Mouse (Mus musculus): ENCODE measurements at regions not wholly inside any gene's neighbourhood (a gene's known extent, or its start where the extent isn't known, plus 50 kb on each side); places are given as distances from the start of the nearest gene placed in this dataset.

DNA sequence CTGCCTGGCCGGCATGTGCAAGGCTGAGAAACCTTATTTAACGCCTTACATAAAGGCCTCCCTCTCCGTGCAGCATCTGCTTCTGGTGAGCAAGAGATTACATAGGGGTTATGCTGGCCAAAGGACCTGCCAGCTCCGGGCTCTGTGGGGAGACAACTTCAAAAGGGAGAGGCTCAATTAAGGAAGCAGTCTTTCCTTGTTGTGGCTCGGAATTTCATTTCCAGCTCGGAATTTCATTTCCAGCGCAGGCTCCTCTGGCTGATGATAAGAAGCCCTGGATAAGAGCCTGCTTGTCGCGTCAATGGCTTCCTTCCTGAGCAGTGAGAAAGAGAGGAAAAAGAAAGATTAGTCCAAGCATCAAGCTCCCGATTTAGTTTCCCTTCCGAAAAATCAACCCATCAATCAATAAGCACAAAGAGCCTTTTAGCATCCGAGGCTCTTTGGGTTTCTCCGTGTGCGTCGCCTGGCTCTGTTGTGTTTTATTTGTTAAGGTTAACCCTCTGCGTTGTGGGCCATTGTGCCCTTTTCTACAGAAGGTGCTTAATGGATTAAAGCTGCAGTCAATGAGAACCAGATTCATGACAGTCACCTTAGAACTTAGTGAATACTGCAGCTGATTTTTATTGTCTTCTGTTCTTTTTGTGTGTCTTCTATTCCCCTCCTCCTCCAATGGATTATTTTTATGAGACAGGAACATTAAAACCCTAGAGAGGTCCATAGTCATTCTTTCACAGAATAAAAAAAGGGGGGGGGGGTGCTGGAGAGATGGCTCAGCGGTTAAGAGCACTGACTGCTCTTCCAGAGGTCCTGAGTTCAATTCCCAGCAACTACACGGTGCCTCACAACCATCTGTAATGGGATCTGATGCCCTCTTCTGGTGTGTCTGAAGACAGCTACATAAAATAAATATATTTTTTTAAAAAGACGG lies 218.3 kb downstream of the Myo1b start:
- WGBS, result 8% methylated on average over 19 of the region's 19 CpGs
- H3K27ac ChIP-seq (ENCODE audit: low read depth, low read length), result peak overlapping the region; percentile 54
- H3K4me2 ChIP-seq (replicated peaks; ENCODE audit: low read depth, low read length), result no peak overlapping the region
- no peaks in the 10 kb centered on the region for H3K27me3 ChIP-seq (ENCODE audit: control insufficient read depth, insufficient read depth, low read length)
- DNase-seq (ENCODE audit: low spot score) (peak; percentile 55), ATAC-seq (ENCODE audit: low FRiP score) (peak; percentile 73)
- H3K36me3 ChIP-seq (ENCODE audit: control insufficient read depth, insufficient read depth, low read length), result no peaks in the 10 kb centered on the region
- no peaks in the 10 kb centered on the region for H3K9me3 ChIP-seq (ENCODE audit: control insufficient read depth, low read length)
- no peaks in the 10 kb centered on the region for H3K4me1 ChIP-seq (replicated peaks; ENCODE audit: control insufficient read depth, insufficient read depth, low read length)
- H3K9ac ChIP-seq (ENCODE audit: low read depth, low read length), result no peak overlapping the region
- no peak overlapping the region for H3K4me3 ChIP-seq (ENCODE audit: low read depth, low read length)

DNA sequence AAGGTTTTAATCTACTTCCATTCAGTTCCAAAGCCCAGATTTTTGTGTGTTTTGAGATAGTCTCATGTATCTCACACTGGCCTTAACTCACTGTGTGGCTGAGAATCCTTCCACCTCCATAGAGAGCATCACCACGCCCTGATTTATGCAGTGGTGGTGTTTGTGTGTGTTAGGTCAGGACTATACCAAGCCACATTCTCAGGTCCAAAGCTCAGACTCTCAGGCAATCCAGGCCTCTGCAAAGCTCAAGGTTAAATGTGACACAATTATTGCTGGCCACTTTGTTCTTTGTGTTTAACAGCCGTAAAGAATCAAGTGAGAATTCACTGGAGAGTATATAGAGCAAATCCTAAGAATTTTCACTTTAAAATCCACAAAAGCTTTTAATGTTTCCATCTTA lies 218.2 kb upstream of the Nabp1 start:
- H3K27ac ChIP-seq (ENCODE audit: low read depth, low read length), result 0 out of 2 replicates have a peak overlapping the region, but pooled peaks have one; percentile 10
- H3K9me3 ChIP-seq (ENCODE audit: control insufficient read depth, low read length), result no peaks in the 10 kb centered on the region
- WGBS, result 70% methylated on average over 2 of the region's 2 CpGs
- H3K27me3 ChIP-seq (ENCODE audit: control insufficient read depth, insufficient read depth, low read length), result no peaks in the 10 kb centered on the region
- ATAC-seq (ENCODE audit: low FRiP score) (0 out of 2 replicates have a peak, but pooled peaks have one; percentile 15), DNase-seq (ENCODE audit: low spot score) (no peak)
- H3K36me3 ChIP-seq (ENCODE audit: control insufficient read depth, insufficient read depth, low read length), result no peaks in the 10 kb centered on the region
- no peak overlapping the region for H3K9ac ChIP-seq (ENCODE audit: low read depth, low read length)
- H3K4me3 ChIP-seq (ENCODE audit: low read depth, low read length), result no peak overlapping the region
- H3K4me2 ChIP-seq (replicated peaks; ENCODE audit: low read depth, low read length), result no peak overlapping the region
- H3K4me1 ChIP-seq (replicated peaks; ENCODE audit: control insufficient read depth, insufficient read depth, low read length), result no peaks in the 10 kb centered on the region

DNA sequence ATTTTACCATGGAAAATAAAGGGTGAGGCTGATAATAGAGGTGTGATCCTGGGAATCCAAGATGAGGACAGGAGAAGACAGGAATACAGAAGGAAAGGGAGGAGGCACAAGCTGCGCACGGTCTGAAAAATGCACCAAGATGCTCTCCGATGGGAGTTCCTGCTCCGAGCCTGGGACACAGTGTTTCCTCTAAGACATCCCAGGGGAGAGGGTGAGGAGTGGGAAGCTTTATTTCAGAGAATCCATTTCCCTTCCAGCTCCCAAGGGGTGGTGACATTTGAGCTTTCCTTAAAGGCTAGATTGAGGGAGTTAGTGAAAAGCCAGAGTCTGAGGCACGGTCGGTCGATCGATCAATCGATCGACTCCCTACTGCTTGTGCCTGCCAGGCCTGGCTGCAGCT lies 212.7 kb upstream of the Nabp1 start:
- Histone ChIP-seq H3K27me3 (ENCODE audit: control insufficient read depth, insufficient read depth, low read length) (no peaks in the 10 kb centered on the region), H3K4me2 (replicated peaks; ENCODE audit: low read depth, low read length) (no peak overlapping the region), H3K36me3 (ENCODE audit: control insufficient read depth, insufficient read depth, low read length) (no peaks in the 10 kb centered on the region), H3K9me3 (ENCODE audit: control insufficient read depth, low read length) (no peaks in the 10 kb centered on the region), H3K9ac (ENCODE audit: low read depth, low read length) (no peak overlapping the region), H3K4me1 (replicated peaks; ENCODE audit: control insufficient read depth, insufficient read depth, low read length) (no peaks in the 10 kb centered on the region; the same call in 1 of the 2 replicates), H3K27ac (ENCODE audit: low read depth, low read length) (no peak overlapping the region), H3K4me3 (ENCODE audit: low read depth, low read length) (no peak overlapping the region)
- ATAC-seq (ENCODE audit: low FRiP score) (no peak), DNase-seq (ENCODE audit: low spot score) (no peak)
- WGBS, result 89% methylated on average over 10 of the region's 10 CpGs

DNA sequence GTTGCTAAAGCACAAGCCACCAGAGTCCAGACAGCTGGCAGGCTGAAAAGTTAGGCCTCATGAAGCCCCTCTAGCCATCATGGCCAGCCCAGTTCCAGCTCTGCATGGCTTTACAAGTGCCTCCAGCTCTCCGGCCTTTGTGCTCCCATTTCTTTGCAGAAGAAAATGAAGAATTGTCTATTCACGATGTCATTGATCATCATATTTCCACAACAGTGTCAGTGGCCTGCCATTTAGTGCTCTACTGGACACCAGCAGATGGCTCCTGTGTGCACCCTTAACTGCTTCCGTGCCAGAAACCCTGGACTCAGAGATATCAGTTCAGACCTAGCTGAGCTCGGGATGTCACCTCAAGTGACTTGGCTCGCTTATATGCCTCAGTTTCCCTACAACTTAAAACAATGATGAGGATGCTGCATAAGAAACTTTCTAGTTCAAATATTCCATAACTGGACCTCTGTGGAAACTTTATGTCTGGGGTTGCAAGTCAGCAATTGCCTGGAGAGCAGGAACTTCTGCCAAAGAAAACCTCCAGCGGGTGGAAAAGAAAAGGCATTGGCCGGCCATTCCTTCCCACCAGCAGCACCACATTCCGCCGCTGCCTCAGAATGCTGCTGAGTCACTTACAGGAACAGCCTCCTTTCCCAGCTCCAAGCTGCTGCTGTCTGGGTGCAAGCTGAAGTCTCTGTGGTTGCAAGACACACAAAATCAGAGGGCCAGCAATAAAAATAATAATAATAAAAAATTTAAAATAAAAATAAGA lies 211.4 kb upstream of the Nabp1 start:
- Histone ChIP-seq H3K4me3 (ENCODE audit: low read depth, low read length) (no peak overlapping the region), H3K9me3 (ENCODE audit: control insufficient read depth, low read length) (no peaks in the 10 kb centered on the region), H3K27ac (ENCODE audit: low read depth, low read length) (no peak overlapping the region), H3K36me3 (ENCODE audit: control insufficient read depth, insufficient read depth, low read length) (no peaks in the 10 kb centered on the region), H3K9ac (ENCODE audit: low read depth, low read length) (no peak overlapping the region), H3K4me1 (replicated peaks; ENCODE audit: control insufficient read depth, insufficient read depth, low read length) (no peaks in the 10 kb centered on the region; the same call in 1 of the 2 replicates), H3K27me3 (ENCODE audit: control insufficient read depth, insufficient read depth, low read length) (no peaks in the 10 kb centered on the region), H3K4me2 (replicated peaks; ENCODE audit: low read depth, low read length) (no peak overlapping the region)
- WGBS, result 83% methylated on average over 9 of the region's 9 CpGs
- DNase-seq (ENCODE audit: low spot score) (no peak), ATAC-seq (ENCODE audit: low FRiP score) (no peak)

DNA sequence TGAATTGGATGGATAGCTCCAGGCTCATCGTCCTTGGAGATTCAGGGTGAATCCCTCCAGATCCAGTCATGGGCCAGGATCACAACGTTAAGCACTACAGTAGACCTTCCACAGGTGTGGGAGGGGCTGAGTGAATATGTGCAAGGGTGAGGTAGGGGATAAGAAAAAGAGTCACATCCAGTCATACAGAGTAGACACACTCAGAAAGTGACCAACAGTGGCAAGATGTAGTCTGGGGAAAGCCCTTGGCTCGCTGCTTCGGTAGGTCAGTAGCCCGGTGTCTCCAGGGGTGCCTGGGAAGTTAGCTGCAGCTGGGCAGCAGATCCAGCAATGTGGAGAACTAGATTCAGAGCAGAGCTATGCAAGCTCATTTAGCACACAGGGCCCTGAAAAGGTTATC lies 210.7 kb upstream of the Nabp1 start:
- no peak for DNase-seq (ENCODE audit: low spot score)
- Histone ChIP-seq H3K4me3 (ENCODE audit: low read depth, low read length) (no peak overlapping the region), H3K27ac (ENCODE audit: low read depth, low read length) (no peak overlapping the region), H3K9me3 (ENCODE audit: control insufficient read depth, low read length) (no peaks in the 10 kb centered on the region), H3K9ac (ENCODE audit: low read depth, low read length) (no peak overlapping the region), H3K4me2 (replicated peaks; ENCODE audit: low read depth, low read length) (no peak overlapping the region), H3K27me3 (ENCODE audit: control insufficient read depth, insufficient read depth, low read length) (no peaks in the 10 kb centered on the region), H3K4me1 (replicated peaks; ENCODE audit: control insufficient read depth, insufficient read depth, low read length) (no peaks in the 10 kb centered on the region; the same call in 1 of the 2 replicates), H3K36me3 (ENCODE audit: control insufficient read depth, insufficient read depth, low read length) (no peaks in the 10 kb centered on the region)
- WGBS, result 72% methylated on average over 5 of the region's 5 CpGs
- no peak for ATAC-seq (ENCODE audit: low FRiP score)

DNA sequence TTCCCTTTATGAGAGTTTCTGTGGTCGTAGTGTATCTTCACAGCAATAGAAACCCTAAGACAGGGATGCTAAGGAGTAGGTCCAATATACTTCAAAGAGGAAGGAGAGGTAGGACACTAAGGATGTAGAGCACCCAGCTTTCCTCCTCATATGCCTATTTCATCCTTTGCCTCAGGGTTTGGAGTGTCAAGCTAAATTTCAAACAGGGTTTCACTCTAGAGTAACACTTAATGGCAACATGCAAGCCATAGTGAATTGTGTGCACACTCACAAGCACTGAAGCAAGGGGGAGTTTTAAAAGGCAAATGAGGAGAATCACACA lies 210.0 kb upstream of the Nabp1 start:
- WGBS, result 42% methylated on average over 1 of the region's 1 CpGs
- no peak for ATAC-seq (ENCODE audit: low FRiP score)
- no peaks in the 10 kb centered on the region for H3K27me3 ChIP-seq (ENCODE audit: control insufficient read depth, insufficient read depth, low read length)

DNA sequence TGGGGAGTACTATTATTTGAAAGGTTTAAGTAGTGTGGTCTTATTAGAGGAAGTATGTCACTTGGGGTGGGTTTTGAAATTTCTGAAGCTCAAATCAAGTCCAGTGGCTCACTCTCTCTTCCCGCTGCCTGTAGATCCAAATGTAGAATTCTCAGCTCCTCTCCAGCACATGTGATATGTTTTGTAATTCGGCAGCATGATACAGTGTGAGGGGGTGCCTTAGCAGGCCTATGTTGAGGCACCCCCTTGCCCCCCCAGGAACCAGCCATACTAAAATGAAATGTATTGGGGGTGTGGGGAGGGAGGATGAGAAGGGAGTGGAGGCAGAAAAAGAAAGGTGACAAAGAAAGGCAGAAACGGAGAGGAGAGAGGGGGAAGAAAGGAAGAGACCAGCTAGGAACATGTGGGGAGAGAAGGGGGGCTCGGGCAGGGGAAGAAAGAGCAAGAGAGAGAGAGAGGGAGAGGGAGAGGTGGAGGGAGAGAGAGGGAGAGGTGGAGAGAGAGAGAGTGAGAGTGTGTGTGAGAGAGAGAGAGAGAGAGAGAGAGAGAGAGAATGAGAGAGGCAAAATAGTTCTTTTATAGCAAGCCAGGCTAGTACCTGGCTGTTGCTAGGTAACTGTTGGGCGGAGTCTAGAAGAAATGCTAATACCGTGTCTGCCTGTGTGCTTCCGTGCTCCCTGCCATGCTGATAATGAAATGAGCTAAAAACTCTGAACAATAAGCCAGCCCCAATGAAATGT lies 209.4 kb upstream of the Nabp1 start:
- Histone ChIP-seq H3K4me3 (ENCODE audit: low read depth, low read length) (no peak overlapping the region), H3K9me3 (ENCODE audit: control insufficient read depth, low read length) (no peaks in the 10 kb centered on the region), H3K27ac (ENCODE audit: low read depth, low read length) (no peak overlapping the region), H3K4me2 (replicated peaks; ENCODE audit: low read depth, low read length) (no peak overlapping the region), H3K27me3 (ENCODE audit: control insufficient read depth, insufficient read depth, low read length) (no peaks in the 10 kb centered on the region), H3K36me3 (ENCODE audit: control insufficient read depth, insufficient read depth, low read length) (no peaks in the 10 kb centered on the region), H3K4me1 (replicated peaks; ENCODE audit: control insufficient read depth, insufficient read depth, low read length) (no peaks in the 10 kb centered on the region; the same call in 1 of the 2 replicates), H3K9ac (ENCODE audit: low read depth, low read length) (no peak overlapping the region)
- 43% methylated on average over 7 of the region's 7 CpGs for WGBS
- ATAC-seq (ENCODE audit: low FRiP score) (peak; percentile 54; the same call in 1 of the 2 replicates), DNase-seq (ENCODE audit: low spot score) (peak; percentile 18)

More for the DNA sequence above, 210.0 kb upstream of the Nabp1 start:
- H3K9ac ChIP-seq (ENCODE audit: low read depth, low read length), result no peak overlapping the region
- H3K27ac ChIP-seq (ENCODE audit: low read depth, low read length), result no peak overlapping the region
- no peaks in the 10 kb centered on the region for H3K9me3 ChIP-seq (ENCODE audit: control insufficient read depth, low read length)
- no peak overlapping the region for H3K4me2 ChIP-seq (replicated peaks; ENCODE audit: low read depth, low read length)
- DNase-seq (ENCODE audit: low spot score), result no peak
- H3K4me3 ChIP-seq (ENCODE audit: low read depth, low read length), result no peak overlapping the region
- H3K4me1 ChIP-seq (replicated peaks; ENCODE audit: control insufficient read depth, insufficient read depth, low read length), result no peaks in the 10 kb centered on the region; the same call in 1 of the 2 replicates
- H3K36me3 ChIP-seq (ENCODE audit: control insufficient read depth, insufficient read depth, low read length), result no peaks in the 10 kb centered on the region

DNA sequence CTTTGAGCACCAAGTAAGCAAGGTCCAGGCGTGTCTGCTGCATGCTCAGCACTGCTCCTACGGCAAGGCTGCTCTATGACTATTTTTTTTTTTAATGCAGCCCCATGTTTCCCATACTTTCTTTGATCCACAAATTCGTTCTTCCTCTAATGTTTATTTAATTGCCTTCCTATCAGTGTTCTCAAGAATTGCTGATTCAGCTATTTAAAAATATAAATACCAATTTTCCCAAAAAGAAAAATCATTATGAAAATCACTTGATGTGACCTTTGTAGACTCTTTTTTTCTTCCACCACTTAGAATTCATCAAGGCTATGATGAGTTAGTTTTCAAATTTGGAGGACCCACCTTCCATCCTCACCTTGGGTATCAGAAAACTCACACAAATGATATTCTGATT lies 208.5 kb upstream of the Nabp1 start:
- ATAC-seq (ENCODE audit: low FRiP score) (no peak), DNase-seq (ENCODE audit: low spot score) (no peak)
- no peaks in the 10 kb centered on the region for H3K27me3 ChIP-seq (ENCODE audit: control insufficient read depth, insufficient read depth, low read length)
- 89% methylated on average over 3 of the region's 3 CpGs for WGBS
- no peaks in the 10 kb centered on the region for H3K9me3 ChIP-seq (ENCODE audit: control insufficient read depth, low read length)
- no peaks in the 10 kb centered on the region for H3K36me3 ChIP-seq (ENCODE audit: control insufficient read depth, insufficient read depth, low read length)
- no peak overlapping the region for H3K4me2 ChIP-seq (replicated peaks; ENCODE audit: low read depth, low read length)
- no peak overlapping the region for H3K27ac ChIP-seq (ENCODE audit: low read depth, low read length)
- no peaks in the 10 kb centered on the region; the same call in 1 of the 2 replicates for H3K4me1 ChIP-seq (replicated peaks; ENCODE audit: control insufficient read depth, insufficient read depth, low read length)
- no peak overlapping the region for H3K9ac ChIP-seq (ENCODE audit: low read depth, low read length)
- no peak overlapping the region for H3K4me3 ChIP-seq (ENCODE audit: low read depth, low read length)
